Mouse (Mus musculus): ENCODE measurements around the gene Zfp385c.

GRCm38 (mm10) chr11:100738749-100739148 lies 46.5 kb upstream of the Zfp385c start:
- no peak for TF ChIP-seq CTCF (IDR thresholded peaks at IDR 0.05; ENCODE audit: control insufficient read depth, insufficient read depth, low read length)
- TF ChIP-seq POLR2A (IDR thresholded peaks at IDR 0.05; ENCODE audit: borderline replicate concordance, control insufficient read depth, low read depth, low read length) = no peak

Measured in bone marrow, adult 2 months (tissue).